Mouse (Mus musculus) lung, postnatal 10 days (tissue): Measurements from ENCODE around the gene Dennd6b.

Source experiments
- DNase-seq: peaks from one replicate; pipeline ENCODE4 v3.0.0; 2021

Dennd6b gene

DNA sequence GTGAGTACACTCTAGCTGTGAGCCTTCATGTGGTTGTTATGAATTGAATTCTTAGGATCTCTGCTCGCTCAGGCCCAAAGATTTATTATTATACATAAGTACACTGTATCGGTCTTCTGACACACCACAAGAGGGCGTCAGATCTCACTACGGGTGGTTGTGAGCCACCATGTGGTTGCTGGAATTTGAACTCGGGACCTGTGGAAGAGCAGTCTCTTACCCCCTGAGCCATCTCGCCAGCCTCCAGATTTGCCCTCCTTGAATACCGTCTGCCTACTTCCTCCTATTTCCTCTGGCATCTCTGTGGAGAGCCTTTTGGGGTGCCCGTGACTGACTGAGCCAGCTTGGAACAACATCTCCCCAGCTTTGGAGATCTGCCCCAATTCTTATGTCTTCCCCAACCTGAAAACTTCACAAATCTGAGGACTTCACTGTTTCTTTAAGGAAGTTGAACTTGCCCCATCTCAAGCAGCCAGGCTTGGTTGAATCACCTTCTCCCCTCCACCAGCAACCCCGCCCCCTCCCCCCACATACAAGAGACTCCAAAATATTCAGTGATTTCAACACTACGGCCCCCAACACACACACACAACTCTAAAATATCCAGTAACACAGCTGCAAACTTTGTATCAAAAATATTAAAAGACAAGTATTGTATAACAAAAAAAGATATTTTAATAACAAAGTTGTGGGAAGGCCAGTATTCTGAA is 14.6 kb downstream of the Dennd6b start:
- DNase-seq, result no peak

DNA sequence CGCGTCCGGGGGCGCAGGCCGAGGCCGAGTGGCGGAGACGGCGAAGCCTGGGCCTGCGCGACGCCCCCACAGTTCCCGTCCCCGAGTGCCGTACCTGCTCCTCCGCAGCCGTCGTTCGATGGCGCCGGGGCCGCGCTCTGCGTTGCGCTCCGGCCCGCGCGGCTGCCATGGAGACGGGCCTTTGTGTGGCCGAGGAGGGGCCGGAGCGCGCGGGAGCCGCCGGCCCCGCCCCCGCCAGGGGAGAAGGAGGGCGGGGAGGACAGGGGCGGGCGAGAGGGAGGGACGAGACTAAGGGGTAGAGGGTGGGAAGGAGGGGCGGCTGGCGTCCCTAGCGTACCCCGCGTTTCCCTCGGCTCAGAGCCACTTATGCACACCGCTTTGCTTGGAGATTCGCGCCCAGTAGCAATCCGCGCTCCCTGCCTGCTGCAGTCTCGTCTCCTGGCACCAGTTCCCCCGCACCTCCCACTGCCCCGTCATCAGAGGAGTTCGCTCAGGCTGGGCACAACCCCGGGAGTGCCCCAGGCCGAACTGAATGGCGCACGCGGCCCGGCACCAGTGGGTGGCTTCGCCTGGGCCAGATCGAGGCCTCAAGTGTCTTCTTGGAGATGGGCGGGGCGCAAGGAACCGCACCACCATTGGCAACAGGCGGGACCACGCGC is 15.6 kb downstream of the Dennd6b start, which contains the start of gene Plxnb2:
Gene Plxnb2 (minus strand): TSS at position 218 of the 659 bp plus-strand sequence.
- peak; percentile 88 for DNase-seq

DNA sequence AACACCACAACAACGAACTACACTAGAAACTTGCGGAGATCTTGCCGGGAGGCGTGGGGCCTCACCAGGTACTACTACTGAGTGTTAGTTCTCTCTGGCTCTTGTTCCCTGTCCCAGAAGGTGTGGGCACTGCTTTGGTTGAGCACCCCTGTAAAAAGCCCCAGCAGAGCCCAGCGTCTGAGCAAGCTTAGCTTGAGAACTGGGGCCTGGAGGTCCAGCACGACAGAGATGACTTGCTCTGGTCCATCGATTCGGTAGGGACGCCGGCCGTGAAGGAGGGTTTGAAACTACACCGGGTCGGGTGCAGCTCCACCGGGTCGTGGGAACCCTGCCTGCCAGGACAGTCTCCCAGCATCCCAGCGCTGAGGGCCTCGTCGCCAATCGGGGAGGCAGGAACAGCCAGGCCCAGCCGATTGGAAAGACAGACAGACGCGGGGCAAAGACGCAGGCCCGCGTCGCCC is 16.2 kb downstream of the Dennd6b start:
- DNase-seq, result peak; percentile 42

DNA sequence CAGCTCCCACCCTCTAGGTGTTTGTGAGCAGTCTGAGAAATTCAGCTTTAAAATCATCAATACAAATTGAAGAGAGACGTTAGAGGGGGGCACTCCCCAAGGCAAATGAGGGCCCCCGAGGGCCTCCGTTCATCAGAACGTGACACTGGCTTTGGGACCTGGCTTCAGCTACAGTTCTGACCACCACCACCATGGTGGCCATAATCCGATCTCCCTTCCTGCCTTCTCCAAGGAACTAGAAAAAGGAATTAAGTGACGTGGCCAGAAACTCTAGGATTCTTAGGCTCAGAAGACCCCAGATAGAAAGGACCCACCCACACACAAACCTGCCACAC is 16.7 kb downstream of the Dennd6b start:
- DNase-seq, result no peak

DNA sequence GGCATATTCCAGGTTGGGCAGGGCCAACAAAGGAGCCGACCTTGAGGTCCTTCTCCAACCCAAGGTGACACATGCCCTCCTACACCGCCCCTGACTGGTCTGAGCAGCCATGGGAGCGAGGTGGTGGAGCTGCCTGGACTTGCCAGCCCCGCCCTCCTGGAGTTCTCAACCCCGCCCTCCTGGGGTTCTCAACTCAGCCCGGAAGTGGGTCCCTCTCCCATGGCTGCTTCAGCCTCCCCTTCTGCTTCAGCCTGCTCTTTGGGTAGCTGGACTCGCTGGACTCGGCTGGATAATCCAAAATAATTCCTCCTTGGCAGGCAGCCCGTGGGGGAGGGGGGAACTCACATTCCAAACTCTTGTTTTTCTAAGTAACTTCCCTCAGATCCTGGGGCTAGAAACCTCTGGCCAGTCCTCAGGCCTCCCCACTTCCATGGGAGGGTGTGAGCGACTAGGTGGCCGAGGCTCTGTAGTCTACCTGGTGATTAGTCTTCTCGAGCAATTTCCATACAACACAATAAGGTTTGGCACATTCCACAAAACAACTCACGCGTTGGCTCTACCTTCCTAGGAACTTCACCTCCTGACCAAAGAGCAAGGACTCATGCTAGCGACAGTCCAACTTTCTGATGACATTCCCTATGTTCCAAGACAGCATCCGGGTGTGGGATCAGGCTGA is 17.2 kb downstream of the Dennd6b start:
- DNase-seq, result peak; percentile 93

DNA sequence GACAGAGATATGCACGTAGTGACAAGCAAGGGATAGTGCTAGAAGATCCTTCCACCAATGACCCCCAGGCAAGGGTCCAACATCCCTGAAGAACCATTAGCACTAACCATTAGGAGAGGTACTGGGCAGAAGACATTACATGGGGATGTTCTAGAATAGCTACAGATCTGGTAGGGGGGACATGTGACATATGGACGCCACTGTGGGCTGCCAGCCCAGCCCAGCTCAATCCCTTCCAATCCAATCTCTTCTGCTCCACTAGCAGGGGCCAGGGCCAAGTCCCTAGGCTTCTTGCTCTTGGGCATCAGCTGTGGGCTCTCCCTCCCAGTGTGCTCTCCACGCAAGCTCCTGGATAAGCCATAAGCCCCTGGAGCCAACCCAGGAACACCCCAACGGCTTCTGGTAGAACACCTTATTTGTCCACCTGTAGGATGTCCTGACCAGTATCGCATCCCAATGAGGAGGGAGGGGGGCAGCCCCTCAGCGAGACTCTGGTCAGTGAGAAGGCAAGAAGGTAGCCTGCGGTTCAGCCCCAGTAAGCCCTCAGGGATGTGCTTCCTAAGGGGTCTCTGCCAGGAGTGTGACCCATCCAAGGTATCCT is 17.9 kb downstream of the Dennd6b start:
- DNase-seq, result no peak

DNA sequence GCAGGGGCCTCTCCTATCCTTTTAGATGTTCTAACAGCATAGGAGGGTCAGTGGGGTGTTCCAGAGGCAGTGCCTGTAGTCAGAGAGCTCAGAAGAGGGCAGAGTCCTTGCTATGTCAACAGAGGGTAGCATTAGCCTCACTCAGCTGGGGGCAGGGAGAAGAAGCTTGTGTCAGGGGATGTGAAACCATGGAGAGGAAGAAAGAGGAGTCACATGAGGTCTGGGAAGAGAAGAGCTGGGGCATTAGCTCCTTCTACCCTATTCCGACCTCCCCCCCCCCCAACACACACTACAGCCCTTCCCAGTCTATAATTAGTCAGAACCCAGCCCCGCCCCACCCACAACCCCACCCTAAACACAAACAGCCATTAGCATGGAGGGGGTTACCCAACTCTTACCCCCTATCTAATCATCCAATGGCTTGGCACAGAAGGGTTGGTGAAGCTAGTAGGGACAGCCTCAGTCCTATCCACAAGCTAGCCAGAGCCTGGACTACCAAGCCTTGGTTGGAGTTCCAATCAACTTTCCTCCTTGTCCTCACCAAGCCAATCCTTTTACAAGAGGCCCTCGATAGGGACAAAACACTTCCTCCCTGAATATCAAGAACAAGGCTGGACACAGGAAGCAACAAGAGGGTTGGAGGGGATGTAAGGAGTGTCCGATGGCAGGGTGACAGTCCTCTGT is 18.6 kb downstream of the Dennd6b start:
- no peak for DNase-seq

DNA sequence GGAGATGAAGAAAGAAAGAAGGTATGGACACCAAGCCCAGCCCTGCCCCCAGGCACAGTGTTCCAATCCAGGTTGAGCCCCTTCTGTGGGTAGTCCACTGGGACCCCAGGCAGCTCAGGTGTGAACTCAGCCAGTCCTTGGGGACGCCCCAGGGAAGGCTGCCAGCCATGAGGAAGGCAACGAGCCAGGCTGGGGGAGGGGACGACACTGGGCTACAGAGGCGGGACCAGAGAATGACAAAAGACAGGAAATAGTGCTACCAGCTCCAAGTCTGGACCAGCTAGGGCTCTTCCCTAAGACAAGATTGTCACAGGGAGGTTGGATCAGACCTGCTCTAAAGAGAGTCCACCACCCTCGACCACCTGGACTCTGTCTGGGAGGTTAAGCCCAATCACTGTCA is 19.2 kb downstream of the Dennd6b start:
- DNase-seq, result peak; percentile 95

DNA sequence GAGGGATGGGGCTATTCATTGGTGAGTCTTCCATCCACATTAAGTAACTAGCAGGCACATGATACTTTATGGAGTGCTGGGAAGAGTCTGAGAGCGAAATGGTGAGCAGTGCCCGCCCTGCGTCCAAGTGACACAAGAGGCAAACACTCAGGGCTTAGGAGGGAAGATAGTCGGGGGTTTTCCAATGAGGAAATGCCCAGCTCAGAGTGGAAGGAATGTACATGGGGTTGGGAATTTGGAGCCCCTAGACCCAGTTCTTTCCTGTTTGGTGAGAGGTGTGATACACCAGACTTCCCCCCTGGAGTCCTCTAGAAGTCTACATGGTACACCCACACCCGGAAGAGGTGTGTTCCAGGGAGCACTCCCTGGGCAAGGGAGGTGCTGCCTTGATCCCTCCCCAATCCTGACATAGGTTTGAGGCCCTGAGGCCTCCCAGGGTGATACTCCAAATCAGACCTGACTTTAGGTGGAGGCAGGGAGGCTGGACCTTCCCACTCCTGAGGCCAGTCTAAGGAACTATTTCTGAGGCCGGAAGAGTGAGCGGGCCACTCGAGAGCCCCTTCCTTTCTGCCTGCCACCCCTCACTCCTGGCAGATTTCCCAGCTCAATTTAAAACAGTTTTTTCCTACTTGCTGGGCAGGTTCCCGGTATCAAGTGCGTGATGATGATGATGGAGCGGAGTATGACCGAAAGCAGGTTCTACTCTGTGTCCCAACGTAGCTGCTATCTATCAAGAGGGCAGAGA is 20.7 kb downstream of the Dennd6b start:
- no peak for DNase-seq

DNA sequence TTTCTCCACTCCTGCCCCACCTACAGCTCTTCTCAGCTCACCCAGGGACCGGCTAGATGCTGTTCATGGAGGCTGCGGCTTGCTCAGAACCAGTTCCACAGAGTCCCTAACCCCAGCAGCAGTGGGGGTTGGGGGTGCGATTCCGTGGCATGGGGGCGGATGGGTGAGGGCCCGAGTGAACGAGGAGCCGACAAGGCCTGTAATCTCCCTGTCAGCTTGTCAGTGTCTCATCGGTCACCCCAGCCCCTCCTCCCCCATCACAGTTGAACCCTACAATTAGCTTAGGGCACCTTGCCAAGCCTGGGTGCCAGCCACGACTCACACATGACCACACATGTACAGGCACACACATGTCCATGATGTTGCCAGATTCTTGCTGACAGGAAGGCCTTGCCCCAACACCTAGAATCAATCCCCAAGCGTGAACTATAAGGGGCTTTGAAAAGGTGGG is 21.4 kb downstream of the Dennd6b start:
- DNase-seq, result no peak

DNA sequence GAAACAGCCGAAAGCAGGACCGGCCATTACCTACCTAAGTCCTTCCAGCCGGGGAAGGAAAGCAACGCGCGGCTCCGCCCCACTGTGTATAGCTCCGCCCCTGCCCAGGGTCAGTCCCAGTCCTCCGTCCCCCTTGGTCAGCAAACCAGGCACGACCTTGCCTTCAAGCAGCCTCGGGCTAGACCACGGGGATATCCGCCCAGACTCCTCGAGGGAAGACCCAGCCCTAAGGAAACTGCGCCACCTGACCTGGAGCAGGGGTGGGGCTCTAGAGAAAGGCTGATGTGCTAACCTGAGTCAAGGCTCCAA is 22.4 kb downstream of the Dennd6b start:
- peak; percentile 87 for DNase-seq

DNA sequence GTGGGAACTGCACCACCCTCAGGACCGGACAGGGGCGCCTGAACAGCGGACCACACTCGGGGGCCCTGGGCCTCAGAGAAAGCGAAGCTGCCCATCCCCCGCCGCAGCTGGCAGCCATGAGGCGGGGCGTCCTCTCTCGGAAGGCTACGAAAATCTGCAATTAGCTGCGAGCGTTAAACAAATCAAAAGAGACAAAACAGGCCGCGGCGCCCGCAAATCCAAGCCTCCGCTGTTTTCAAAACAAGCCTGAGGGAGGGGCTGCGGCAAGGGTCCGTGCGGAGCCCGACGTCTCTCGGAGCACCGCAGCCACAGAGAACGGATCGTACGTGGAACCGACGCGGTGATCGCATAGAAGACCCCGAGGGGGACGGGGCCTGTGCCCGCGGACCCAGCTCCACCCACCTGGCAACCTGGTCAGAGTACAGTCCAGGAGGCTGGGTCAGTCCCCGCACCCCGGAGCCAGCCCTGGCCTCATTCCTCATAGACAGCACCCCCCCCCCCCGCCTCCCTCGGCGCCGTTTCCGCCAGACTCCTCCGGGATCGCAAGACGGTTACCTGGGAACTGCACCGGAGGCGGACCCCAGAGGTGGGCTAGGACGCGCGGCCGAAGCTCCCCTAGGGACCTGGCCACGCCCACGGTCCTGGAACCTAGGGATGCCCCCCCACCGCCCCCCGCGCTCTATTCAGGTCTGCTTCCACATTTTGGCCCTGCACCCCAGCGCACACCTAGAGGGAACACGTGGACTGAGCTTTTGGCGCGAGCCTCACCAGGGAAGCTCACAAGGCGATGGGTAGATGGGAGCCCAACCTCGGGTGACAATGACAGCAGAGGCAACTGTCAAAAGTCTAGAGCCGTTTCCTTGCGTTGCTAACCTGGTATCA is 23.0 kb downstream of the Dennd6b start:
- peak; percentile 68 for DNase-seq

DNA sequence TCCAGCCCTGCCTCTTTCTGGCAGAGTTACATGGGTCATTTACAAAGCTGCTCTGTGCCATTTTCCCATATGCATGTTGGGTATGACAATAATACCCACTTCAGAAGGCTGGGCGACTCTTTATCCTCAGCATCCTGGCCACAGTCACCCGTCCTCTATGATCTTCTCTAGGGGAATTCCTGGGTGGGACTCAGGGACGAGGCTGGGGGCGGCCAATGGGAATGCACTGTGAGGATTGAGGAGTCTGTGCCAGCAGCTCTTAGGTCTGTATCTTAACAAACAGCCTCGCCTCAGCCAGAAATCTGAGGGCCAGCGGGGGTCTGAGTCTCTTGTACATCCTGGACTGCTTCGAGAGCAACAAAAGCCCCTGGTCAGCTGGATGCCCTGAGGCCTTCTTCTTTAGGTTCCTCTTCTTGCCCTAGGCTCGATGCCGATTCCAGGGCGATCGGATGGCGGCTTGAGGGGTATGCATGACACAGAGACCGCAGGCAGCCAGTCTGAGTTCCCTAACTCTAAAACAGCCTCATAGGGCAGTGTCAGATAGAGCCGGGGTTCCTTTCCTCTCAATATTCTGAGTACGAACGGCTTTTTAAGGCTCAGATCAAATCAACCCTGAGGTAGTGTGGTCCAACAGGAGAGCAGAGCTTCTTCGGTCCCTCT is 23.9 kb downstream of the Dennd6b start:
- no peak for DNase-seq

DNA sequence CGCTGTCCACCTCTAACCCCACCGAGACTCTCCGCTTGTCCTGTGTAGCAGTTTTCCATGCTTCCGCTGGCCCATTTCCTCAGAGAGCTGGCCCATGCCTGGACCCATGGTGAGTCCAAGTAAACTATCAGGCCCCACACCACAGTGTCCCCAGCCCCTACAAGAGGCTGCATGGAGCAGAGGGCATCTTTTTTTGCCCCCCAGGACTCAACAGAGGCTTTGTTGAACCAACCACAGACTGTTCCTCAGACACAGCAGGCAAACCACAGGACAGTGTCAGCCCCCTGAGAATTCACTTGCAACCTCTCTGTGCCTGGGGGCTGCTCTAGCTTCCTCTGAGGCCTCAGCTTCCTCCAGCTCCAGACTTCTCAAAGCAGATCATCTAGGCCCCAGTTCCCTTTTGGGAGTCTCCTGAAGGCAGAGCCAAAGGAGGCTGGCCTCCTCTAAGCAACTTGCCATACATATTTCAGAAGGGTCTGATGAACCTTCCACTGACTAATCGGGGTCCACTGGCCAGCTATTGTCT is 24.7 kb downstream of the Dennd6b start:
- no peak for DNase-seq

DNA sequence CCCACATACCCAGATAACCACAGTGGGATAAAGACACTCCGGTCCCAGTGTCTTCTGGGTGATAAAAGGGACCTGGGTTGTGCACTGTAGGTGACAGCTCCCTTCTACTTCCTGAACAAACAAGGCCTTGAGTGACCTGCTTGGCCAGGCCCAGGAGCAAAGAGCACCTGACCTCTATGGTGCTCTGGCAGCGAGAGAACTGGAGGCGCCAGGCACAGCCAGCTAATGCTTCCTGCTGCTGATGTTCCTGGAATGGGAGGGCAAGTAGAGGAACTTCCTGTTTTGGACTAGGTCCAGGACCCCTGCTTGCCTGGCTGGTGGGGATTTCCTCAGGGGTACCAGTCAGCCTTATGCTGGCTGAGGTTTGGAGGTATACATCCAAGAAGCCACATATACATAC is 26.2 kb downstream of the Dennd6b start:
- DNase-seq, result peak; percentile 62

DNA sequence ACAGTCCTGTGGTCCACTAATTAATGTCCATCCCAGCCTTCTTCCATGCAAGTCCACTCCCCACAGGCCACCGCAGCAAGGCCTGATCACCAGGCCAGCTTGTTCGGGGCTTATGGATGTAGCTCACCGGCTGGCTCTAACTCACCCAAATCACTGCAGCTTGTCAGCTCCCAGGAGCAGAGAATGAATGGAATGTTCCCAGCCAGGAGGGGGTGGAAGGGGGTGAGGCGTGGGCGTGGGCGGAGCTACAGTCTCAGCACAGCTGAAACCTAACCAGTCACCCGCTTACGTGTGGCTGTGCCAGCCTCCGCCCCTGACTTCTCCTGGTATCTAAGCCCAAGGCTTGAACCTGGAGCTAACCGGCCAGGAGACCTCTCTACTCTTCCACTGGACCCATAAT is 26.9 kb downstream of the Dennd6b start:
- peak; percentile 94 for DNase-seq

DNA sequence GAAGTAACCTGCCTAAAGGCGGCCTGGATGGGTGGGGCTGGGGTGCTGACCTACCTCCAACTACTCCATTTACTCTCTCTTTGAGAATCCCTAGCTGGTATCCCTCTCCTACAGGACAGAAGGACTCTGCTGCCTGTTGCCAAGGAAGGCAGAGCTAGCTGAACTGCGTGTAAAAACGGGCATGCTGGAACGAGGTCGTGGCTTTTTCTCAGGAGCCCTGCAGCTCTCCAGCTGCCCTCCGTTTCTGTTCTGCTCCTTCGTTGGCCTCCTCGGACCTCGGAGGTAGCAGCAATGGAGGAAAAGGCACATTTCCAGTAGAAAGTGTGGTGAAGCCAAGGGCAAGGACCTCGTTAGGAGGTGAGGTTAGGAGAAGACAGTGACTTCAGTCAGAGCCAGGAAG is 27.4 kb downstream of the Dennd6b start:
- DNase-seq, result no peak

DNA sequence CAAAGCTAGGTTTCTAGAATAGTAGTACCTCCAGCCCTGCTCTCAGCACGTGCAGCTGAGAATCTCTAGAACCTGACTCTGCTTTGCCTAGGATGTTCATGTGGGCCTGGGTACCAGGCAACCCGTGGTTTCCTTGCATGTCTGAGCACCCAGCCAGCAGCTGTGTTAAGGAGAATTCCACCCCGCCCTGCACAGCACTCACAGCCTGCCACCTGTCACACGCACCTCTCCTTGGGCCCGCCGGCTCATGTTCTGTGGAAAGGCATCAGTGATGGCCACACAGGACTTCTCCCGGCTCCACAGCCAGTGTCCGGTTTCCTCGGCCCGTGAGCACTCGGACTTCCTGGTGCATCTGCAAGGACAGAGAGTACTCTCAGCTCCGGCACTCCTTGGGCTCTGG is 30.8 kb downstream of the Dennd6b start:
- no peak for DNase-seq

DNA sequence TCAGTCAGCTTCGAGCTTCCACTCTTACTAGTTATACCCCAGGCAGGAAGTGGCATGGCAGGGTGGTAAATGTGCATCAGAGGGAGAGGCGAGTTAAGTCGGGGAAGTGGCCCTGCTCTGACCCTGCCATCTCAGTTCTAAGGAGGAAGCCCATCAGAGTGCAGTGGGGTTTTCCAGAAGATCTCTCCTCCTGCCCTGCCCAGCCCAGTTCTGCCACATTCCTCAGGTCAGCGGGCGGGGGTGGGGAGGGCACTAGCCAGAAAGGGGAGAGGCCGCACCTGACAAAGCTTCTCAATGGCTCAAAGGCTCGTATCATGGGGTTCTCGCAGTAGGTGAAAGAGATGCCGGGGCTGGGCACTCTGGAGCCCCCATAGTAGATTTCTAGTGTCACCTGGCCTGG is 34.9 kb downstream of the Dennd6b start:
- DNase-seq, result peak; percentile 52

DNA sequence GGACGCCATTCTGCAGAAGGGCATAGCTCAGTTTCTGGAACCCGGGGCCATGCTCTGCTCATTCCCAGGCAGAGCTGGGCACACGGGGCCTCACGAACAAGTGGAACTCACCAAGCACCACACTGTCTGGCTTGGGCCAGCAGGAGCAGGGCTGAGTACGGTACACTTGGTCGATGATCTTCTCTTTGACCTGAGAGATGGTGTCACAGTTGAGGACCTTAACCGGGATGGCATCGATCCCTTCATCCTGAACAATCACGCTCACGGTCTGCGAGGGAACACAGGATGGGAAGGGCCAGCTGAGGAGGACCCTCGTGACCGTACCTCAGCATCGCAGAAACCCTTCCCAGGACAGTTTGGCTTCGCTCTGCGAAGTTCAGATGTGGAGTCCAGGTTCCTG is 37.8 kb downstream of the Dennd6b start:
- no peak for DNase-seq

DNA sequence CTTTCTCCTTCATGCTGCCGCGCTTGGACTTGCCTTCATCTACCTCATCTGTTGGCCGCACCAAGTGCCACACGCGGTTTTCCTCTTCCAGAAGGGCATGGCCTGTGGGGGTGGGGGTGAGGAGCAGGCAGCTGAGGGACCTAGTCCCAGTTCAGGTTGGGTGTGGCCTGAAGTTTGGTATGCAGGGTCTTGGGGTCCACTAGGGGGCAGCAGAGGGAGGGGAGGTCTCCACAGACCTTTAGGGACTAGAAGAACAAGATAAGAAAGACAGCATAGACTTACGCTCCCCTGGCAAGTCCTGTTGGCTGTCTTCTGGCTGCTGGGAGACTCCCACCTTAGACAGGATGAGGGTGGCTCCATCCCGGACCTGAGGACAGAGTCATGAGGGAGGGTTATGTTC is 38.3 kb downstream of the Dennd6b start:
- DNase-seq, result peak; percentile 84
